Mouse (Mus musculus) bone marrow macrophage, adult 2 months (primary cell): Measurements from ENCODE around the gene Agl.

Source experiments
- CTCF ChIP-seq: IDR thresholded peaks from 2 replicates; pipeline ENCODE4 v1.5.1; 2012; ENCODE audit warnings: low read depth, mild to moderate bottlenecking, low read length, moderate library complexity
- POLR2A ChIP-seq: IDR thresholded peaks from 2 replicates; pipeline ENCODE4 v1.6.1; 2012; ENCODE audit warnings: mild to moderate bottlenecking, low read depth, low read length, borderline replicate concordance

- TF ChIP-seq POLR2A (no peak), CTCF (no peak)
These were observed 1.3 kb upstream of the Agl start for GRCm38 (mm10) chr3:116809221-116809620.
